Mouse (Mus musculus) olfactory bulb, adult 2 months (tissue): ENCODE data around the gene Slc6a18. TPM values are rescaled to one million over a fixed set of nuclear protein-coding genes. Genes with fewer than 3 reads are reported as not detected.

Experiments used
- H3K27ac ChIP-seq: fragments of 200-500 bp; 2 replicates; pipeline ENCODE4 v1.5.1; 2012; ENCODE audit warnings: low read depth, low read length; ENCODE audit not compliant: insufficient read depth
- H3K4me1 ChIP-seq: fragments of 200-500 bp; 2 replicates; pipeline ENCODE4 v1.6.1; 2012; ENCODE audit warnings: low read length; ENCODE audit not compliant: control insufficient read depth, insufficient read depth
- H3K4me3 ChIP-seq: fragments of 200-500 bp; 2 replicates; pipeline ENCODE4 v1.5.1; 2012; ENCODE audit warnings: mild to moderate bottlenecking, low read depth, low read length, moderate library complexity; ENCODE audit not compliant: insufficient read depth
- CTCF ChIP-seq: fragments of 200-500 bp; IDR thresholded peaks from 2 replicates; pipeline ENCODE4 v1.5.1; 2012; ENCODE audit warnings: low read depth, mild to moderate bottlenecking, low read length, moderate library complexity; ENCODE audit not compliant: insufficient read depth
- POLR2A ChIP-seq: fragments of 200-500 bp; IDR thresholded peaks from 2 replicates; pipeline ENCODE4 v1.6.1; 2012; ENCODE audit warnings: mild to moderate bottlenecking, low read depth, low read length, moderate library complexity; ENCODE audit not compliant: insufficient read depth
- WGBS: fragments of 180-500 bp; shearing (Covaris S2); methylation state at CpG from one replicate; pipeline ENCODE4 v1.1.7; 2018; 5-methylcytosine and 5-hydroxymethylcytosine counted together
- polyA plus RNA-seq: library from polyadenylated mRNA; stranded (reverse); fragments of >200 nt; gene quantifications from 2 replicates; pipeline ENCODE4 v1.2.4, GENCODE M21; 2012; ENCODE audit warnings: low replicate concordance; ENCODE audit not compliant: missing spikeins, insufficient read depth, insufficient read length

Slc6a18 gene
- polyA plus RNA-seq, 1 experiment: not detected

DNA sequence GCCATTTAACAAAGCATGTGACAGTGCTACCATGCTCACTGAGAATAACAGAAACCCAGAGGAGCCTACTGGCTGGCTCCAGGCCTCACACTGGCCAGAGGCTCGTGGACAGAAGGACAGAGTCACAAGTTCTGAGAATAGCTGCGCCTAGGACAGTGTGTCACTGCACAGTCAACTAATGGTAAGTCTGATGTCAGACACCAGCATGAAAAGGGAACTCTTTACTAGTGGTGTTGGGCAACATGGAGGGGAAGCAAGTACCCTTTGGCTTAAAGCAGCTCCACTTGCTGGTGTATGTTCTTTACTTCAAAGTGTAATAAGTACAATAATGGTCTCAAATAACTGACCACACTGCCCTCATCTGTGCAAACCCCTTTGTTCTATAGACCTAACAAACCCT, 15.5 kb upstream of the Slc6a18 start:
- TF ChIP-seq CTCF (no peak), POLR2A (no peak)
- 66% methylated on average over 2 of the region's 2 CpGs for WGBS
- no peak overlapping the region for H3K4me3 ChIP-seq

DNA sequence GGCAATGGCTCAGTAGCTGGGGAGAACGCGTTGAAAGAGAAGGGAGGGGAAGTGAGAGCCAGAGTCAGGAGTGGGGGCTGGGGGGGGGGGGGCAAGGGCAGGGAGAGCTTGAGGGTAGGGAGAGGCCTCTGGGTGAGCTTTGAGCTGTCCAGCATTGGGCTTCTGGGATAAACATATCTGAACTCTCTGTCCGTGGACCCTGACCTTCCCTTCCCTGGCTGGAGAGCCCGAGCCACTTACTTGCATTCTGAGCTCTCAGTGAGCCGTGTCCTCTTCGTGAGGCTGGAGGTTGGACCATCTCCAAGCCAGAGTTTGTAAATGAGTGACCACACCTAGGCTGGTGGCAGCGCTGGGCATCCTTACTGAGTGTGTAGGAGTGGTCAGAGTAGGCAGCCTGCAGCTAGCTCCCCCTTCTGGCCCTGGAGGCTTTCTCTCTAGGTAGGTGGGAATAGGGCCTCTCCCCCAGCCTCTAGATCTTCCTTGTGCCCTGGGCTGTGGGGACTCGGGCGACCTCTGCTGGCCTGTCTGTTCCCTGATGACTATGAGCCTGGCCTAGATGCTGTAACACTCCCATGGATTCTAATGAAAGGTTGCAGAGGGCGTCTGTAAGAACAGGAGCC, 14.5 kb upstream of the Slc6a18 start:
- no peaks in the 10 kb centered on the region for H3K4me1 ChIP-seq
- WGBS: 28% methylated on average over 10 of the region's 10 CpGs
- TF ChIP-seq POLR2A: no peak
- no peak; the same call in 1 of the 2 replicates for TF ChIP-seq CTCF
- H3K4me3 ChIP-seq: no peak overlapping the region
- H3K27ac ChIP-seq: no peak overlapping the region

More for the DNA sequence above, 15.5 kb upstream of the Slc6a18 start:
- Histone ChIP-seq H3K27ac (no peak overlapping the region), H3K4me1 (no peaks in the 10 kb centered on the region)

DNA sequence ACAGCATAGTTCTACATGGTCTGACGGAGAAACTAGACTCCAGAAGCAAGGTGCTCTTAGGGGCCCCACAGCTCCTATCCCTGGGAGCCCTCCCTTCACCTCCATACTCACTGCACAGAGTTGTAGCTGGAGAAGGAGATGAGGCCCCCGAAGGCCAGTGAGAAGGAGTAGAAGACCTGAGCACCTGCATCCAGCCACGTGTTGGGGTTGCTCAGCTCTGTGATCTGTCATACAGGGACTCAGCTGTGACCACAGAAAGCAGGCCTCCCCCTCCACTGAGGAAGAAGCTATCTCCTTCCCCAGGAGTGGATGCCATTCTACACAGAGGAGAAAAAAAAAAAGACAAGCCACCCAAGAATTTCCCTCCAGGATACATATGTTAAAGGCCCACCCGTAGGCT, 11.1 kb upstream of the Slc6a18 start:
- WGBS: 89% methylated on average over 4 of the region's 4 CpGs
- H3K27ac ChIP-seq: no peak overlapping the region
- TF ChIP-seq POLR2A (no peak), CTCF (no peak)
- no peak overlapping the region for H3K4me3 ChIP-seq
- H3K4me1 ChIP-seq: no peaks in the 10 kb centered on the region

DNA sequence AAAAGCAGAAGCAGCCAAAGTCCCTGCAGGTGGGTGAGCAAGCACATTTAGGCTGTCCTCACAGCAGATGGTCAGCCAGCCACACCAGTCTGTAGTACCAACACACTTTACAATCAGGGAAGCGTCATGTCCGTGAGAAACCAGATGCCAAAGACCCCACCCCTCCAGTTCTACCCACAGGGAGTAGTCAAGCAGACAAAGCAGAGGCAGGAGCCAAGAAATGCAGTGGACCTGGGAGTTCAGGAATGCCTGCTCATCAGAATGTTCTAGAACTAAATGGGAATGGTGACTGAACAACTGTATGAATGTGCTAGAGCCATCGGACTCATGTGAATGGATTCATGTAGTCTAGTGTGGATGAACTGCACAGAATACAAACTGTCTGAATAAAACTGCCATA, 9.8 kb upstream of the Slc6a18 start:
- TF ChIP-seq CTCF (no peak), POLR2A (no peak)
- Histone ChIP-seq H3K27ac (no peak overlapping the region), H3K4me3 (no peak overlapping the region), H3K4me1 (no peaks in the 10 kb centered on the region)
- WGBS: 71% methylated on average over 3 of the region's 3 CpGs

DNA sequence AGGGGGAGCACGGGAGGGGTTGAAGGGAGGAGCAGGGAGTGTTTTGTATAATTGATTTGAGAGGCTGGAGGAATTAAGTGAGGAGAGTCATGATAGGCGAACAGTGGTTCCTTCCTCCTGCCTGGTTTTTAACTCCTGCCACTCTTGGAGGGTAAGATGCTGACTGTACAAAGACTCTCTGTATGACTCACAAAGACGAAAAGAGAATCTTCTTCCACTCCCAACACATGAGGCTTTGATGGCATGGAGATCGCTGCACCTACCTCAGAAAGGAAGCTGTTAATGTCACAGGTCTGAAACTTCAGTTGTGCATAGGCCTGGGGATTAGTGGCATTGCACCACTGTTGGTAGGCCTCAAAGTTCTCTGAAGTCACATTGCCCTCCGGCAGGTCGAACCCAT, 7.7 kb upstream of the Slc6a18 start:
- TF ChIP-seq POLR2A (no peak), CTCF (no peak)
- no peak overlapping the region for H3K4me3 ChIP-seq
- no peak overlapping the region for H3K27ac ChIP-seq
- H3K4me1 ChIP-seq: no peaks in the 10 kb centered on the region
- 79% methylated on average over 6 of the region's 6 CpGs for WGBS

DNA sequence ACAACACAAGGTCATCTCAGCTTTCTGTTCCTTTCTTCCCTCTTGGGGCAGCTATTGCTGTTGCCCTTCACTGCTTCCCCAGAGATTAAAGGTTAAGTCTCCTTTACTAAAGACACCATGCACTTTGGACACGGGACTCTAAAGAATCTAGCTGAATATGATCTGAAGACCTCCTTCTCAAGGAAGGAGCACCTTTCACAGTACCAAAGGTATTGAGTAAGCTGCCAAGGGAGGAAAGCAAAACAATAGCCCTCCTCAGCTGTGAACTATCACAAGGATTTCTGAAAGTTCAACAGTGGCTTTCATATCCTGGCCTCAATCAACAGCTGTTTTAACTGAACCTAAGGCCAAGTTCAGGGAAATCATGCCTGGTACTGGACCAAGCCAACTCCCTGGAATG, 6.6 kb upstream of the Slc6a18 start:
- 71% methylated on average over 1 of the region's 1 CpGs for WGBS
- TF ChIP-seq POLR2A: no peak
- TF ChIP-seq CTCF: no peak
- H3K27ac ChIP-seq: no peak overlapping the region
- H3K4me3 ChIP-seq: no peak overlapping the region
- H3K4me1 ChIP-seq: no peaks in the 10 kb centered on the region

DNA sequence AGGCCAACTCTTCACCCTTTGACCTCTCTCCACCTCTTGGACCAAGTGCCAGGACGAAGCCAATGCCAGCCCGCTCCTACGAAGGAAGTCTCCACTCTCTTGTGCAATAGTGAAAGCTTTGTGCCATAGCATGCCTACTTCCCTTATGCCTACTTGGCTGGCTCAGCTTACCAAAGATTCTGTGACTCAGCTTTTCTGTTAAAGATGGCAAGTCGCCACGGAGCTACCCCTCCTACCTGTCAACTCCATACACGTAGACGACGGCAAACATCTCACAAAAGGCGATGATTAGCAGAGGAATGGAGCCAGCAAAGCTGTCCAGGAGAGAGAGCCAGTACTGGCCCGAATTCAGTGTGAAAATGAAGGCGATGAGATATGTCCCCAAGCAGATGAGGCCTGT, 5.9 kb upstream of the Slc6a18 start:
- H3K27ac ChIP-seq: no peak overlapping the region
- WGBS: 60% methylated on average over 11 of the region's 11 CpGs
- H3K4me1 ChIP-seq: no peaks in the 10 kb centered on the region
- TF ChIP-seq POLR2A (no peak), CTCF (no peak)
- H3K4me3 ChIP-seq: no peak overlapping the region

DNA sequence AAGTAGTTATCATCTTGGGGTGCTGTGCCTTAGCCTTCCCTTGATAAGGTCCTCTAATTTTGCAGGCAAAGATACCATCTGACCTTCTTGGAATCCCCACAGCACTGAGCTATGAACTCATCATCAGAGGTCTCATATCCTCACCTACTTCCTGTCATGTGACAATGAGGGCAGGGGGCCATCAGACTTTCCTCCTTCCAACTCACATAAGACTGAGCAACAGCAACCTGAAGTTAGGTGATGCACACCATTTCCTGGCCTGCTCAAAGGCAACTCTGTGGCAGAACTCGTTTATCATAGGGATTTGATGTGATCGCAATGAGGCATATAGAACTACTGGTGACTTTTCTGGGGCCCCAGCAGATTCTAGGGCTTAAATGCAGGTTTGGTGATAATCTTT, 4.4 kb upstream of the Slc6a18 start:
- Histone ChIP-seq H3K27ac (no peak overlapping the region), H3K4me1 (no peaks in the 10 kb centered on the region), H3K4me3 (no peak overlapping the region)
- 90% methylated on average over 2 of the region's 2 CpGs for WGBS
- TF ChIP-seq POLR2A: no peak
- no peak for TF ChIP-seq CTCF

DNA sequence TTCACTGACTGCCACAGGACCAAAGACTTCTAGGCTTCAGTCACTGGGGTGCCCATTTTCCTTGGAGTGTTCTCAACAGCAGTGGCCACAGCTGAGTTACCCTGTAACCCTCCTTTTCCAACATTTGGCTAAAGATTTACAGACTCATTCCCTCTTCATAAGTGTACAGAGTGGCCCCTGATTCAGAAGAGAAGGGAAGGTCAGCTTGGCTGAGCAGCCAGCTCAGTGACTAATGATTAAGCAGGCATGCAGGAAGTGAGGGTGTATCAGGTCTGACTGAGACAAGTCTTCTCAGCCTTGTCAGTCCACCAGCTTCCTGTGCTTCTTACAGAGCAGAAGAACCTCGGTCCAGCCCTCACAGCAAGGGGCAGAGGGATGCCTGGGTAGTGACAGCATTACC, 2.6 kb upstream of the Slc6a18 start:
- WGBS: 54% methylated on average over 1 of the region's 1 CpGs
- TF ChIP-seq CTCF (no peak), POLR2A (no peak)
- Histone ChIP-seq H3K4me1 (no peaks in the 10 kb centered on the region), H3K27ac (no peak overlapping the region), H3K4me3 (no peak overlapping the region)

DNA sequence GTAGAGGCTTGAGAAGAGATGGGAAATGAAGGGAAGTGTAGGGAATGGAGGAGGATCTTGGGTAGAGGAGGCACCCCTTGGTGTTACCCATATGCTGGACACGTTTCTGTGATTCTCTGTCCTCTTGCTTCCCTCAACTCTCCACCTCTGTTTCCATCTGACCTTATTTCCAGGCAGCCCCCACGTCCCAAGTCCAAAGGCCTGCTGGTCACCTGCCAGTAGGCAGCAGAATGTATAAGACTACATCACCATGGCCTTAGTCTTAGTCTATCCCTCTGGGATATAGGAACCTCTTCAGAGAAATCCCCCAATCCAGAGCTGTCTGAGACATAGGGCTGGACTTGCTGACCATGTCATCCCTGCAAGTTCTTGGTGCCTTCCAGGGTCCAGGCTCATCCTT, 1.5 kb upstream of the Slc6a18 start:
- TF ChIP-seq POLR2A: no peak
- TF ChIP-seq CTCF: no peak
- Histone ChIP-seq H3K4me3 (no peak overlapping the region), H3K4me1 (no peaks in the 10 kb centered on the region), H3K27ac (no peak overlapping the region)
- 56% methylated on average over 2 of the region's 2 CpGs for WGBS

DNA sequence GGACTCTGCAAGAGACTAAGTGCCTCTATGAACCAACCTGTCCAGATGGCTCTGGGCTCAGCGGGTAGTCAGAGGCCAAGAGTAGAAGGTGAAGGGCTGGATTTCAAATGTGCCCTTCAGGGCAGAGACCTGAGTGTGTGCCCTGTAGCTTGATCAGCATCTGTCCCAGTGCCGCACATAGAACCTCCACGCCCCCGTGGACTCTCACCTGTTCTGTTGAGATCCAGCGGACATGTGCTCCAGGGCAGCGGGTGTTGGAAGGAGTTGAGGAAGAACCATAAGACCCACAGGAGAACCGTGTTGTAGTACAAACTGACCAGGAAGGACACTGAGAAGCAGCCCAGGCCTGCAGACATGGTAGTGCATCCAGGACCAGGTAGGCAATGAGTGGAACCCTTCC, 2.7 kb downstream of the Slc6a18 start:
- no peaks in the 10 kb centered on the region for H3K4me1 ChIP-seq
- no peak overlapping the region for H3K27ac ChIP-seq
- WGBS: 92% methylated on average over 7 of the region's 7 CpGs
- H3K4me3 ChIP-seq: no peak overlapping the region
- TF ChIP-seq POLR2A (no peak), CTCF (no peak)
